Mouse (Mus musculus) C2C12 (cell line): ENCODE measurements around the gene Ctnna2. TPM values are rescaled to one million over a fixed set of nuclear protein-coding genes. Genes with fewer than 3 reads are reported as not detected.

Source experiments
- H3K27me3 ChIP-seq: one replicate; pipeline ENCODE4 v1.6.1; 2011; ENCODE audit not compliant: control insufficient read depth, insufficient read depth, insufficient read length
- H3K36me3 ChIP-seq: one replicate; pipeline ENCODE4 v1.6.1; 2011; ENCODE audit not compliant: control insufficient read depth, insufficient read depth
- H3K4me3 ChIP-seq: one replicate; pipeline ENCODE4 v1.5.1; 2011; ENCODE audit warnings: mild to moderate bottlenecking, control low read depth; ENCODE audit not compliant: poor library complexity, insufficient read depth, severe bottlenecking
- H3K79me2 ChIP-seq: one replicate; pipeline ENCODE4 v1.6.1; 2011; ENCODE audit not compliant: control insufficient read depth, insufficient read depth
- H3K79me3 ChIP-seq: one replicate; pipeline ENCODE4 v1.6.1; 2011; ENCODE audit warnings: low read depth, control low read depth
- H3ac ChIP-seq: one replicate; pipeline ENCODE3; 2011; ENCODE audit warnings: low read depth; ENCODE audit not compliant: control insufficient read depth, insufficient read length
- CEBPB ChIP-seq: IDR thresholded peaks from one replicate; pipeline ENCODE4 v1.6.1; 2011; ENCODE audit warnings: low read depth, mild to moderate bottlenecking, control low read depth, moderate library complexity
- CTCF ChIP-seq: IDR thresholded peaks from one replicate; pipeline ENCODE4 v1.5.1; 2011; ENCODE audit not compliant: control insufficient read depth, insufficient read depth, insufficient read length
- FOSL1 ChIP-seq: IDR thresholded peaks from one replicate; pipeline ENCODE4 v1.8.0; 2011; ENCODE audit warnings: mild to moderate bottlenecking, low read length; ENCODE audit not compliant: poor library complexity, insufficient read depth, severe bottlenecking
- MAX ChIP-seq: IDR thresholded peaks from one replicate; pipeline ENCODE4 v1.6.1; 2011; ENCODE audit warnings: mild to moderate bottlenecking, control low read depth
- MYOD1 ChIP-seq: IDR thresholded peaks from one replicate; pipeline ENCODE4 v1.6.1; 2011; ENCODE audit warnings: low read depth; ENCODE audit not compliant: control insufficient read depth, insufficient read length
- MYOG ChIP-seq: IDR thresholded peaks from one replicate; pipeline ENCODE4 v1.6.1; 2011; ENCODE audit not compliant: control insufficient read depth, insufficient read length; ENCODE audit errors: extremely low read depth
- USF1 ChIP-seq: IDR thresholded peaks from one replicate; pipeline ENCODE4 v1.6.1; 2011; ENCODE audit warnings: low read depth, mild to moderate bottlenecking, control low read depth, moderate library complexity
- polyA plus RNA-seq: library from polyadenylated mRNA; unstranded; fragments of >200 nt; fragmentation: generic; extraction: Trizol; gene quantifications from one replicate; pipeline ENCODE4 v1.2.1, GENCODE M21; 2012; ENCODE audit warnings: missing spikeins

Ctnna2 gene
- polyA plus RNA-seq, 1 experiment = not detected

- H3K4me3 ChIP-seq = no peak overlapping the region
- H3K27me3 ChIP-seq = no peaks in the 10 kb centered on the region
- H3K79me3 ChIP-seq = no peaks in the 10 kb centered on the region
- no peak overlapping the region for H3ac ChIP-seq
- no peaks in the 10 kb centered on the region for H3K79me2 ChIP-seq
- TF ChIP-seq FOSL1 = no peak
- TF ChIP-seq MYOD1 = no peak
- TF ChIP-seq CEBPB = no peak
- TF ChIP-seq MYOG = no peak
- TF ChIP-seq USF1 = no peak
- no peaks in the 10 kb centered on the region for H3K36me3 ChIP-seq
Measured at GRCm38 (mm10) chr6:77838653-77839052, 140.8 kb downstream of the Ctnna2 start.

- TF ChIP-seq FOSL1 (no peak), USF1 (no peak)
- H3K27me3 ChIP-seq = no peaks in the 10 kb centered on the region
- no peaks in the 10 kb centered on the region for H3K36me3 ChIP-seq
- no peaks in the 10 kb centered on the region for H3K79me3 ChIP-seq
- H3ac ChIP-seq = no peak overlapping the region
- H3K4me3 ChIP-seq = no peak overlapping the region
- H3K79me2 ChIP-seq = no peaks in the 10 kb centered on the region
Measured at GRCm38 (mm10) chr6:77837543-77837942, 142.0 kb downstream of the Ctnna2 start.

GRCm38 (mm10) chr6:77834680-77835079, 144.8 kb downstream of the Ctnna2 start:
- Histone ChIP-seq H3K27me3 (no peaks in the 10 kb centered on the region), H3K36me3 (no peaks in the 10 kb centered on the region), H3K79me2 (no peaks in the 10 kb centered on the region), H3K4me3 (no peak overlapping the region), H3ac (no peak overlapping the region), H3K79me3 (no peaks in the 10 kb centered on the region)
- no peak for TF ChIP-seq FOSL1
- no peak for TF ChIP-seq USF1
- no peak for TF ChIP-seq MAX
- TF ChIP-seq CEBPB = no peak
- no peak for TF ChIP-seq MYOD1

GRCm38 (mm10) chr6:77827526-77827925, 152.0 kb downstream of the Ctnna2 start:
- no peaks in the 10 kb centered on the region for H3K79me2 ChIP-seq
- TF ChIP-seq MYOD1 = no peak
- no peak for TF ChIP-seq MAX
- no peak for TF ChIP-seq USF1
- TF ChIP-seq CEBPB = no peak
- TF ChIP-seq FOSL1 = no peak
- TF ChIP-seq CTCF = no peak
- TF ChIP-seq MYOG = no peak
- no peak overlapping the region for H3ac ChIP-seq
- H3K4me3 ChIP-seq = no peak overlapping the region
- no peaks in the 10 kb centered on the region for H3K79me3 ChIP-seq
- H3K27me3 ChIP-seq = no peaks in the 10 kb centered on the region
- no peaks in the 10 kb centered on the region for H3K36me3 ChIP-seq

- TF ChIP-seq CTCF (no peak), USF1 (no peak)
- Histone ChIP-seq H3K27me3 (no peaks in the 10 kb centered on the region), H3K79me3 (no peaks in the 10 kb centered on the region), H3K36me3 (no peaks in the 10 kb centered on the region), H3K79me2 (no peaks in the 10 kb centered on the region), H3ac (no peak overlapping the region), H3K4me3 (no peak overlapping the region)
Measured at GRCm38 (mm10) chr6:77817116-77817515, 162.4 kb downstream of the Ctnna2 start.

GRCm38 (mm10) chr6:77811041-77811440, 168.5 kb downstream of the Ctnna2 start:
- TF ChIP-seq MYOD1 (no peak), CEBPB (no peak), CTCF (no peak), MYOG (no peak), FOSL1 (no peak), USF1 (no peak), MAX (no peak)

More at GRCm38 (mm10) chr6:77811041-77811440, 168.5 kb downstream of the Ctnna2 start:
- H3K79me3 ChIP-seq = no peaks in the 10 kb centered on the region
- no peaks in the 10 kb centered on the region for H3K27me3 ChIP-seq
- H3K79me2 ChIP-seq = no peaks in the 10 kb centered on the region
- no peak overlapping the region for H3K4me3 ChIP-seq
- no peak overlapping the region for H3ac ChIP-seq
- no peaks in the 10 kb centered on the region for H3K36me3 ChIP-seq
